In genomic region chr17:8867331-8868237, GRCm38 (mm10) we compare ENCODE assay signal across 9 mouse cellular contexts.
DNase-seq lines count a peak whose midpoint lies in the region; ATAC-seq lines count a peak whose summit lies in the region.
"Had no signal": no experiment of that assay in that cellular context is flagged by ENCODE, and none has a peak within 500 bp of the region (broad histone marks: within the 10 kb centered on the region; RNA-seq: fewer than 3 reads in every experiment).

No protein-coding gene starts in this region.

- no peak overlapping the region for H3K9ac ChIP-seq in midbrain, embryonic 14.5 days (replicated peaks; ENCODE audit: low read length)
- no peak overlapping the region for H3K9ac ChIP-seq in liver, embryonic 13.5 days
- H3K9ac ChIP-seq: embryonic facial prominence, embryonic 12.5 days had no signal

- H3K27ac ChIP-seq in midbrain, embryonic 10.5 days (replicated peaks) = 0 out of 2 replicates have a peak overlapping the region, but pooled peaks have one; percentile 25
- no peak overlapping the region for H3K27ac ChIP-seq in midbrain, embryonic 14.5 days (replicated peaks; ENCODE audit: low read depth, low read length)
- no peak overlapping the region for H3K27ac ChIP-seq in liver, embryonic 13.5 days
- H3K27ac ChIP-seq: embryonic facial prominence, embryonic 12.5 days; gastrocnemius, adult 2 months had no signal

- peaks cover 24% of the 10 kb centered on the region for H3K4me1 ChIP-seq in midbrain, embryonic 10.5 days
- H3K4me1 ChIP-seq in midbrain, embryonic 14.5 days (ENCODE audit: control insufficient read depth, insufficient read depth, low read length) = peaks cover 6% of the 10 kb centered on the region; the same call in 1 of the 2 replicates
- peaks cover 15% of the 10 kb centered on the region for H3K4me1 ChIP-seq in liver, embryonic 13.5 days (replicated peaks)

- DNase-seq in midbrain, embryonic 10.5 days (ENCODE audit: low spot score) = no peak
- no peak for DNase-seq in midbrain, embryonic 14.5 days
- DNase-seq in embryo, embryonic 10.5 days (ENCODE audit: low spot score) = peak; percentile 35
- peak; percentile 9 for DNase-seq in liver, embryonic 13.5 days
- DNase-seq in thymus, postnatal 36 days = peak; percentile 39 to 62
- no peak for DNase-seq in right cerebral cortex, postnatal 36 days (ENCODE audit: low spot score in 2 of 2)
- DNase-seq: gastrocnemius, adult 2 months had no signal

- no peaks in the 10 kb centered on the region for H3K9me3 ChIP-seq in midbrain, embryonic 10.5 days (replicated peaks)
- no peaks in the 10 kb centered on the region for H3K9me3 ChIP-seq in midbrain, embryonic 14.5 days (ENCODE audit: control insufficient read depth, low read length)
- H3K9me3 ChIP-seq in liver, embryonic 13.5 days (replicated peaks) = no peaks in the 10 kb centered on the region
- H3K9me3 ChIP-seq: embryonic facial prominence, embryonic 12.5 days had no signal

- ATAC-seq in midbrain, embryonic 14.5 days (ENCODE audit: low FRiP score, low TSS enrichment) = no peak
- ATAC-seq in liver, embryonic 13.5 days (ENCODE audit: low read depth) = peak; percentile 35; the same call in 1 of the 2 replicates
- no peak for ATAC-seq in inflammation-experienced regulatory T-cells, adult 6 months

- no peaks in the 10 kb centered on the region for H3K27me3 ChIP-seq in midbrain, embryonic 10.5 days (ENCODE audit: low read depth, poor library complexity, severe bottlenecking)
- no peaks in the 10 kb centered on the region for H3K27me3 ChIP-seq in midbrain, embryonic 14.5 days (ENCODE audit: control insufficient read depth, insufficient read depth, low read length)
- H3K27me3 ChIP-seq in liver, embryonic 13.5 days = no peaks in the 10 kb centered on the region
- H3K27me3 ChIP-seq: embryonic facial prominence, embryonic 12.5 days had no signal

- H3K4me3 ChIP-seq in midbrain, embryonic 10.5 days = no peak overlapping the region
- no peak overlapping the region for H3K4me3 ChIP-seq in midbrain, embryonic 14.5 days (replicated peaks; ENCODE audit: low read depth, low read length)
- no peak overlapping the region for H3K4me3 ChIP-seq in liver, embryonic 13.5 days (replicated peaks)
- H3K4me3 ChIP-seq: embryonic facial prominence, embryonic 12.5 days; gastrocnemius, adult 2 months had no signal

- 84% methylated on average over 25 of the region's 25 CpGs for WGBS in midbrain, embryonic 10.5 days
- 72% methylated on average over 25 of the region's 25 CpGs for WGBS in midbrain, embryonic 14.5 days
- 12% methylated on average over 24 of the region's 25 CpGs for WGBS in liver, embryonic 13.5 days (ENCODE audit: insufficient replicate concordance)

- no peak overlapping the region for H3K4me2 ChIP-seq in midbrain, embryonic 14.5 days (ENCODE audit: low read length)
- H3K4me2 ChIP-seq in liver, embryonic 13.5 days = peak overlapping the region; percentile 17; the same call in 1 of the 2 replicates
- H3K4me2 ChIP-seq: embryonic facial prominence, embryonic 12.5 days had no signal

- no peaks in the 10 kb centered on the region for H3K36me3 ChIP-seq in midbrain, embryonic 10.5 days
- H3K36me3 ChIP-seq in midbrain, embryonic 14.5 days (ENCODE audit: control insufficient read depth, insufficient read depth, low read length) = no peaks in the 10 kb centered on the region
- H3K36me3 ChIP-seq in liver, embryonic 13.5 days = no peaks in the 10 kb centered on the region
- H3K36me3 ChIP-seq: embryonic facial prominence, embryonic 12.5 days had no signal

Comparison
In these comparisons a context has a peak if more than half of its experiments do, and no peak if none do; other contexts are left out.
1. DNase-seq: peak in embryo, embryonic 10.5 days (single experiment), liver, embryonic 13.5 days (single experiment) and thymus, postnatal 36 days (2 of 2); none in midbrain, embryonic 10.5 days (single experiment), midbrain, embryonic 14.5 days (single experiment) and right cerebral cortex, postnatal 36 days (0 of 2).